Mouse (Mus musculus) bone marrow macrophage, adult 2 months (primary cell): ENCODE results near the gene Pip5k1b.

Source experiments
- CTCF ChIP-seq: IDR thresholded peaks from 2 replicates; pipeline ENCODE4 v1.5.1; 2012; ENCODE audit warnings: low read depth, mild to moderate bottlenecking, low read length, moderate library complexity
- POLR2A ChIP-seq: IDR thresholded peaks from 2 replicates; pipeline ENCODE4 v1.6.1; 2012; ENCODE audit warnings: mild to moderate bottlenecking, low read depth, low read length, borderline replicate concordance

GRCm38 (mm10) chr19:24519732-24520409, 35.8 kb downstream of the Pip5k1b start:
- no peak for TF ChIP-seq CTCF
- no peak for TF ChIP-seq POLR2A
